Mouse (Mus musculus) spleen, embryonic (tissue): ENCODE results near the gene Gbp9.
"Not testable (repeated sequence)": the region's sequence is repeated elsewhere in the genome, so short reads cannot be mapped to it uniquely, and the experiment has no call there.

ENCODE experiments used
- CTCF ChIA-PET: fragments of 350-600 bp; sonication (Branson Sonifier 250); formaldehyde crosslinking; loops from one replicate; lab custom pipeline; 2022; lab: Charles Lee

Gene Gbp9

GRCm38 (mm10) chr5:105139409-105140088 lies at the start of gene Gbp9, which contains the start of the genes Gbp8 and Gbp4:
Gene Gbp9 (minus strand): TSS chr5:105139539.
Gene Gbp8 (minus strand): TSS chr5:105139540.
Gene Gbp4 (minus strand): TSS chr5:105139586.
- CTCF ChIA-PET, result not testable (repeated sequence)

DNA sequence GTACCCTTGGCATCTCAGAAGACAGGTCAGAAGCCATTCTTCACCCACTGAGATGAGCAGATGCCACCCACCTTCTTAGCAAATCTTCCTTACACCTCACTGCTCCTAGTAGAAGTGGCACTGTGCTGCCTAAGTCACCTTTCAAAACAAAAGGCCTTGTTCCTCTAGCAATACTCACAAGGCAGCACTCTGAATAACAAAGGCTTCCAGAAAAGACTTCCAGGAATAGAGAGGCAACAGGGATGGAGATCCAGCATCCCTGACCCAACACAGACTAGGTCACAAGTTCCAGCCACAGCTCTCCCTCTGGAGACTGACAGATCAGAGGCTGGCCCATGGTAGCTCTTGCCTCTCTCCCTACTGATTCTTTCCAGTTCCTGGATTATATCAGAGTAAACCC lies 42.1 kb upstream of the Gbp9 start:
- CTCF ChIA-PET, result no interaction called here

DNA sequence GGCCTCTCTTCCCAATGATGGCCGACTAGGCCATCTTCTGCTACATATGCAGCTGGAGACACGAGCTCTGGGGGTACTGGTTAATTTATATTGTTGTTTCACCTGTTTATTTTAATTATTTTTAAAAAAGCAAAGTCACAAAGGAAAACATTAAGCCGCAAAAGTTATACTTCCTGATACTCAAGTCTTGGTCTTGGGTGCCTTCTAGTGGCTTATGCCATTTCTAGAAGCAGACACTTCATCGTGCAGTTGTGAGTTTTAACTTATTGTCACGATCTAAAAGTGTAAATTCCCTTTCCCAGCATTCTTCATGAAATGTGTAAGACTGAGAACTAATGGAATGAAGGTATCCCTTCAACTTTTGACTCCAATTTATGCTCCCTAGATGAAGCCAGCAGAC lies 17.2 kb upstream of the Gbp9 start:
- CTCF ChIA-PET, result no interaction called here

DNA sequence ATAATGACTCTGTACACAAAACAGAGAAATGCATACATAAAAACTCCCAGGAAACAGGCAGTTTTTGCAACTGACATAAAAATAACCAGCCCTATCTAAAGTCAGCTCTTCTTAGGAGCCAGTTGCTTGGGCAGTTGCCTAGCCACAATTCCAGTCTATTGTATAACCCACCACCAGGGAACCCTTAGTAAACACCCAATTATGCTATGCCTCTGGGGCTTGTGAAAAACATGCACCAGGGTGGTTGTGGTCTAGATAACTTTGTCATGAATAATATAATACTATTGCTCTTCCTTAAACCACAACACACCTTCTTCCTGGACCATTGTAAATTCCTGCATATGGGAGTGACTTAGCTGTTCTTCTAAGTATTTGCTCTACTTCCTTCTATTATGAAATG lies 14.7 kb upstream of the Gbp9 start:
- CTCF ChIA-PET, result no interaction called here

DNA sequence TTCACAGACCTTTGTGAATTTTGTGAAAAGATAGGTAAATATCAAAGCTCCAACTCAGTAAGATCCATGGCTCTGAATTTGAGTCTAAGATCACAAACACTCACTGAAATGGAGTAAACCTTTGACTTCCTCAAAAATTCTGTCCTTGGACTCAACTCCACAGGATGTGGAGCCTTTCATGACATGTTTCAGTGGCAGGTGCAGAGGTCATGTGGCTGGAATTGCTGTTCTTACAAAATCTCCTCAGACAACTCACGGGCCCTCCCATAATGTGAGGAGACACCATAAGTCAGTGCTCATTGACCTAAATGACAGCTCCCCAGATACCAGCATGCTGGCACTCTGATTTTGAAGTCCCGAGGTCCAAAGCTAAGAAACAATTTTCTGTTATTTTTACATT lies 8.7 kb upstream of the Gbp9 start:
- CTCF ChIA-PET, result interaction anchor here (0.6 kb wide), 1 partner anchor 14 kb away, joined by 3 read pairs; no protein-coding TSS in a partner anchor

GRCm38 (mm10) chr5:105146447-105146846 lies 7.1 kb upstream of the Gbp9 start:
- CTCF ChIA-PET, result no interaction called here

DNA sequence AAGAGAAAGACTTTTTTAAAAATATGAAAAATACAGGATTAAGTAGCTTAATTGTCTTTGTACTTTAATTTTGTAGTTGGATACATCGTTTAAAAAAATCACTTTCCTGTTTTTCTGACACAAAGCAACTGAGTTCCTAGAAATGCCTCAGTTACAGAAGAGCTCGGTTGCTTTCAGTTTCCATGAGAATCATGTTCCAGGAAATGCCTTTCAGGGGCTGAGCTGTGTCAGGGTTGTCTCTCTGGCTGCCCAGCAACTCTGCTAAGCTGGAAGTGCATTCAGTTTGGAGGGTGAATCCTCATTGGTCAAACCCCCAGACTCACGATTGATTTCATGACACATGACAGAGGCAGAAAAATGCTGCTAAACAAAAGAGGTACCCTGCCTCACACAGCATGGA lies 6.4 kb upstream of the Gbp9 start:
- CTCF ChIA-PET, result interaction anchor here (0.7 kb wide), 1 partner anchor 80 kb away, joined by 3 read pairs; no protein-coding TSS in a partner anchor

DNA sequence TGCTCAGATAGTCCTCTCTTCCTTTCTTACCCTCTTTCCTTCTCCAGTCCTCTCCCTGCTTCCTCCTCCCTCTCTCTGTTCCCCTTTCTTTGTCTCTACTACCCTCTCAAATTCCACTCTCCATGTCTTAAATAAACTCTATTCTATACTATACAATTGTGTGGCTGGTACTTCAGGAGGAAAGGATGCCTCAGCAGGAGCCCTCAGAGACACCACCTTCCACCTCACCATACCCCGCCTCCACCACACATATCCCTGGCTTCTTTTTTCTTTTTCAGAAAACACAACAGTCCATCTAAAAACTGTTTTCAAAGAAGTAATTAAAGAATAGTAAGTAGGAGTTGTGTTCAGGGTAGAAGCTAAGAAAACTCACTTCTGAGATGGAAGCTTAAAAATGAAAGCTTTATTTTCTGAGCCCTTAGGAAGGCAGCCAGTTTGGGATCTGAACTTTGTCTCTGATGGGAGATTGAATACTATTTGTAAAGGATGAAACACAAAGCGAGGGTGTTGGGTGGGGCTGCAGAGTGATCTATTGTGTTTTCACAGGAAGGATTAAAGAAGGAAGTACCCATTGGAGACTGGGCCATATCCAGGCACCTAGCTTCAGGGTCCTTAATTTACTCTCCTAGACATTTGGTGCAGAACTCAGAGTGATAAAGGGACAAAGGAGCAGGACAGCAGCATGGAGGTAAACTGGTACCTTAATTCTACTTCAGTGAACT lies 911 bp upstream of the Gbp9 start:
- CTCF ChIA-PET, result not testable (repeated sequence)

DNA sequence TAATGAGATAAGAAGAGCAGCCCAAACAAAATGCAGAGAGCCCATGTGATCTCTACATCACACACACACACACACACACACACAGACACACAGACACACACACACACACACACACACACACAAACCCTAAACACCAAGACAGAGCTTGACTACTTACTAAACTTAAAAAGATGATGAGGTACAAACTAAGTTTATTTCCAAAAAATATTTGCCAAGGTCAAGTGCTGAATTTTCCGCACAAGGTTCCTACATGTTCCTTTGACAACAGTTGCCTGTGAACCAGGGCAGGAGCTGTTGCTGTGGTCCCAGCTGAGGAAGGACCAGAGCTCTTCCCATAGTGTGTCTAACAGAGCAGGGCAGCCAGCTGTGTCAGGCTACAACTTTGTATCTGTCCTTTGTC lies 433 bp downstream of the Gbp9 start:
- CTCF ChIA-PET, result no interaction called here

DNA sequence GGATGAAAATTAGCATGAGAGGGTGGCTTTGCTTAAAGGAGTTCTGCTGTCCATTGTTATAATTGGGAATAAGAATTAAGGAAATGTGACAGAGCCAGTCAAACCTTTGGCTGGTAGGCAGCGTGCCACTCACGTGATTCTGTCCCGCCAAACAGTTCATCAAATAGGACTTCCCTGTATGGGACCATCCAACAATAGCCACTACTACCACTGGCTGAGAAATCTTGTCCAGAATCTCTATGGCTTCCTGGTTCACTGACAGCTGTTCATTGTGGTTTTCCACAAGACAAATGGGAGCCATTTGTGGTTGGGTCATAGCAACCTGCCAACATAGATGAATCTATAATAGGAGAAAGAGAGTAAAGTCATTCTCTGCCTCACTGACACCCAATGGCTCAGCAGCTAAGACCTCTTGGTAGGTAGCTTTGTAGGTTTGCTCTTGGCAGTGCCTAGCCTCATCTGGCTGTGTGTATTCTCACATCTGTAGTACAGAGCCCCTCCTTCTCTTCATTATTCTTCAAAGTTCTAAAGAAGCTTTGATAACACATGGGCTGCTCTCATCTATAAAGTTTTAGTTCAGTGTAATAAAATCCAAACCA lies 2.5 kb downstream of the Gbp9 start:
- CTCF ChIA-PET, result not testable (repeated sequence)

- CTCF ChIA-PET, result not testable (repeated sequence)
Observed at GRCm38 (mm10) chr5:105121731-105122130, 17.6 kb downstream of the Gbp9 start.

GRCm38 (mm10) chr5:105115740-105116139 lies 23.6 kb downstream of the Gbp9 start:
- CTCF ChIA-PET, result no interaction called here

DNA sequence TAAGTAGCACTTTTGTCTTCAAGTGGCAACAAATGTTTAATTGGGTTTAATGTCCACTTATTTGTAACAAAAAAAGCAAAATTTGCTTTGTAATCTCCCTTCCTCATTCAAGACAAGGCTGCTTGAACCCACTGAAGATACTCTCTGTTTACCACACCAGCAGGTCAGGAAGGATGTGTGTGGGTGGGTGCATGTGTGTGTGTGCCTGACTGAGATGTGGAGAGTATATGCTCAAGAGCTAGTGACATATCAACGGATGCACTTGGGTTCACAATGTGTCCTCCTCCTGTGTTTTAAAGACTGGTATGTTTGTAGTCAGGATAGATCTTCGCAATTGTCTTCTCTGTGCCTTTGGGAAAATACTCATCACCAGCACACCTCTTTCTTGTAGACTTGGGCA lies 24.6 kb downstream of the Gbp9 start:
- CTCF ChIA-PET, result no interaction called here

GRCm38 (mm10) chr5:105113656-105114055 lies 25.7 kb downstream of the Gbp9 start:
- CTCF ChIA-PET, result interaction anchor here (0.6 kb wide), 1 partner anchor 1426 kb away, joined by 5 read pairs; no protein-coding TSS in a partner anchor

DNA sequence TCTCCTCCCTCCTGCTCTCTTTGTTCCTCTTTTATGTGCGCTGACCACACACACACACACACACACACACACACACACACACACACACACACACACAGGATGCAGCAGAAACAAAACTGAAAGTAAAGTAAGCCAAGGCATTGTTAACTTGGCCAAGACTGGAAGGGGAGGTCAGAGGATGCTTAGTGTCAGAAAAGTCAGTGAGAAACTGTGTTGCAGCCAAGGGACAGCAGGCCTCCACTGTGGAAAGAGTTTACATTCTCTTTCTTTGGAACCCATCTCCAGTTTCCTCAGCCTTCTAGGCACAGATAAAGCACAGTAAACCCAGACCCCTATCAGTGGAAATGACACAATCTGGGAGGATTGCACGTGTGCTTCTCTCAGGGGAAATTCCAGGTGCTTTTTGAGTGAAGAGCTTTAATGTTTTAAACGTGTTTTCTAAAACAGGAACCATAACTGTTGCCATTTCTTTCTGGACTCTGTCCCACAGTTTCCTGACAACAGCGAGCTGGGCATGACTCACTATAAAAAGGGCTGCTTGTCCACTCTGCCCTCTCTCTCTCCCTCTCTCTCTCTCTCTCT lies 29.0 kb downstream of the Gbp9 start:
- CTCF ChIA-PET, result interaction anchor here (0.6 to 0.7 kb wide), 3 partner anchors 88 to 131 kb away, joined by 6 to 10 read pairs (median 7); partner anchors contain the start of gene Abcg3

GRCm38 (mm10) chr5:105109775-105110174 lies 29.6 kb downstream of the Gbp9 start:
- CTCF ChIA-PET, result interaction anchor here (0.7 kb wide), 2 partner anchors 89 to 130 kb away, joined by 6 to 10 read pairs; no protein-coding TSS in a partner anchor

DNA sequence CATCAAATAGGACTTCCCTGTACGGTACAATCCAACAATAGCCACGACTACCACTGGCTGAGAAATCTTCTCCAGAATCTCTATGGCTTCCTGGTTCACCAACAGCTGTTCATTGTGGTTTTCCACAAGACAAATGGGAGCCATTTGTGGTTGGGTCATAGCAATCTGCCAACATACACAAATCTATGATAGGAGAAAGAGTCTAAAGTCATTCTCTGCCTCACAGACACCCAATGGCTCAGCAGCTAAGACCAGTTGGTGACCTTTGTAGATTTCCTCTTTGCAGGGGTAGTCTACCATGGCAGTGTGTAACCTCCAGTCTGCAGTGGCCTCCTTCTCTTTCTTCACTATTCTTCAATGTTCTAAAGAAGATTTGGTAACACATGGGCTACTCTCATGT lies 33.6 kb downstream of the Gbp9 start:
- CTCF ChIA-PET, result not testable (repeated sequence)

- CTCF ChIA-PET, result no interaction called here
Observed at GRCm38 (mm10) chr5:105081900-105082299, 57.4 kb downstream of the Gbp9 start.

GRCm38 (mm10) chr5:105068356-105068755 lies 71.0 kb downstream of the Gbp9 start:
- CTCF ChIA-PET, result not testable (repeated sequence)

DNA sequence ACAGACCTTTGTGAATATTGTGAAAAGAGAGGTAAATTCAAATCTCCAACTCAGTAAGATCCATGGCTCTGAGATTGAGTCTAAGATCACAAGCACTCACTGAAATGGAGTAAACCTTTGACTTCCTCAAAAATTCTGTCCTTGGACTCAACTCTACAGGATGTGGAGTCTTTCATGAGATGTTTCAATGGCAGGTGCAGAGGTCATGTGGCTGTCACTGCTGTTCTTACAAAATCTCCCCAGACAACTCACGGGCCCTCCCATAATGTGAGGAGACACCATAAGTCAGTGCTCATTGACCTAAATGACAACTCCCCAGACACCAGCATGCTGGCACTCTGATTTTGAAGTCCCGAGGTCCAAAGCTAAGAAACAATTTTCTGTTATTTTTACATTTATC lies 74.9 kb downstream of the Gbp9 start:
- CTCF ChIA-PET, result not testable (repeated sequence)

- CTCF ChIA-PET, result no interaction called here
Observed at GRCm38 (mm10) chr5:105063321-105063720, 76.0 kb downstream of the Gbp9 start.

GRCm38 (mm10) chr5:105062403-105062802 lies 76.9 kb downstream of the Gbp9 start:
- CTCF ChIA-PET, result not testable (repeated sequence)
